Comparison of ENCODE assay signal across 9 mouse cellular contexts in the genomic region with DNA sequence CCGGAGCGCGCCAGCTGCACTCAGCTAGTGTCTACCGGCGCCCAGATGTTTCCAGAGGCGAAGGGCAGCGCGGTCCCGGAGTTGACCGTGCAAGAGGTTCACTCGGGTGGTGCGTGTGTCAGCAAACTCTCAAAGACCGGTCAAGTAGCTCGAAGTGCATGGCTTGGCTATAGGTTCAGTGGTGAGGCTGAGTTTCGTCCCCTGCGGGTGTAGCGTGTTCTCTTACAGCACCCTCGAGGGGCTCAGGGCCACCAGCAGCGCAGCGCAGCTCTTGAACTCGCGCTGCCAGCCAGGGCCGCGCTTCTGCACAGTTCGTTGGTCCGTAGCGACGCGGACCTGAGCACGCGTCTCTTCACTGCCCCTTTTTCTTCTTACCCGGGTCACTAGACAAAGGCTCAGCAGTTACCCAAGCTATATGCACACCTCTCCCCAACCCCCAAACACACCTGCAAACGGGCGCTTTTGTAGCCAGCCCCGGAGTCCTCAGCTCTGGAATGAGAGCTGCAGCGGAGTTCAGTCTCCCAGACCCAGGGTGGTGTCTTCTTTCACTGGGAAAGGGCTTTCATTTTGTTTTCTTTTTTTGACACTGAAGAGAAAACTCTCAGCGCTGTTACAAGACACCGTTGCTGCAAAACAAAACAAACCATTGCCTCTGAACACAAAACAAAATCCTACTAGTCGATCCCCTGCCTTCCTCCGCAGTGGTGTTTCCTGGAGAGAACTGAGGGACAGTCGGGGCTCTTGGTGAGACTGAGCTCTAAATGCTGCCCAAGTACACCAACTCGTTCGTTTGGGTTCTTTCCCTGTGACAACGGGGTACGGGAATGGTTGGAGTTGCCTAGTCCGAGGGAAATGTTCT. TPM values are rescaled to one million over a fixed set of nuclear protein-coding genes. Genes with fewer than 3 reads are reported as not detected.
DNase-seq lines count a peak whose midpoint lies in the region; ATAC-seq and TF ChIP-seq lines count a peak whose summit lies in the region.
"Had no signal": no experiment of that assay in that cellular context is flagged by ENCODE, and none has a peak within 500 bp of the region (broad histone marks: within the 10 kb centered on the region; RNA-seq: fewer than 3 reads in every experiment).

No protein-coding gene starts in this region.

- no peaks in the 10 kb centered on the region for H3K4me1 ChIP-seq in lung, adult 2 months (ENCODE audit: control insufficient read depth, insufficient read depth, low read length)
- peaks cover 34% of the 10 kb centered on the region for H3K4me1 ChIP-seq in forebrain, embryonic 15.5 days
- peaks cover 12% of the 10 kb centered on the region for H3K4me1 ChIP-seq in intestine, embryonic 16.5 days (ENCODE audit: control insufficient read depth, insufficient read depth, low read length)

- peak overlapping the region; percentile 69 for H3K4me3 ChIP-seq in lung, adult 2 months (replicated peaks; ENCODE audit: extremely low read depth, low read depth, low read length)
- H3K4me3 ChIP-seq in forebrain, embryonic 15.5 days: peak overlapping the region; percentile 54
- peak overlapping the region; percentile 77 for H3K4me3 ChIP-seq in intestine, embryonic 16.5 days (ENCODE audit: low read length)

- peaks cover 27% of the 10 kb centered on the region; the same call in 1 of the 2 replicates for H3K27me3 ChIP-seq in forebrain, embryonic 15.5 days
- H3K27me3 ChIP-seq in intestine, embryonic 16.5 days (replicated peaks; ENCODE audit: control insufficient read depth, insufficient read depth, low read length): peaks cover 18% of the 10 kb centered on the region

- ATAC-seq in forebrain, embryonic 15.5 days (replicated peaks): no peak
- ATAC-seq in intestine, embryonic 16.5 days: peak; percentile 14; the same call in 1 of the 2 replicates

- H3K4me2 ChIP-seq in forebrain, embryonic 15.5 days (replicated peaks): peak overlapping the region; percentile 91
- H3K4me2 ChIP-seq in intestine, embryonic 16.5 days (ENCODE audit: low read depth, low read length): peak overlapping the region; percentile 95

- WGBS in lung, adult 2 months: 2% methylated on average over 46 of the region's 46 CpGs
- under 1% methylated on average over 46 of the region's 46 CpGs for WGBS in forebrain, embryonic 15.5 days
- WGBS in intestine, embryonic 16.5 days: under 1% methylated on average over 46 of the region's 46 CpGs

- H3K9ac ChIP-seq in forebrain, embryonic 15.5 days (replicated peaks): peak overlapping the region; percentile 55
- peak overlapping the region; percentile 82 for H3K9ac ChIP-seq in intestine, embryonic 16.5 days (ENCODE audit: low read depth, low read length)

- H3K27ac ChIP-seq in forebrain, embryonic 15.5 days (replicated peaks): no peak overlapping the region
- H3K27ac ChIP-seq in intestine, embryonic 16.5 days (ENCODE audit: low read length): peak overlapping the region; percentile 45
- H3K27ac ChIP-seq: macrophage had no signal

- TF ChIP-seq POLR2A in lung, adult 2 months (IDR thresholded peaks at IDR 0.05; ENCODE audit: borderline replicate concordance, extremely low read depth, low read depth, low read length): no peak

- DNase-seq in lung, adult 2 months: peak; percentile 18
- DNase-seq in lung, adult 18-20 months: no peak
- DNase-seq in adipocyte (ENCODE audit: low spot score): peak; percentile 64
- DNase-seq in lung, postnatal 14 days: peak; percentile 11
- no peak for DNase-seq in B cell, adult 2 months
- DNase-seq in gastrocnemius, postnatal 10 days: no peak

- no peaks in the 10 kb centered on the region for H3K9me3 ChIP-seq in forebrain, embryonic 15.5 days
- no peaks in the 10 kb centered on the region for H3K9me3 ChIP-seq in intestine, embryonic 16.5 days (ENCODE audit: control insufficient read depth, low read length)

- no peaks in the 10 kb centered on the region for H3K36me3 ChIP-seq in forebrain, embryonic 15.5 days
- no peaks in the 10 kb centered on the region for H3K36me3 ChIP-seq in intestine, embryonic 16.5 days (ENCODE audit: control insufficient read depth, insufficient read depth, low read length)

- no peak for TF ChIP-seq CTCF in lung, adult 2 months (IDR thresholded peaks at IDR 0.05; ENCODE audit: insufficient read depth, low read length)

RNA-seq across cellular contexts. Expression of a gene that starts 0.9 kb away (rescaled TPM):
- polyA plus RNA-seq in lung, adult 2 months (2012; rRNA removed): 177 and 189 TPM in 2 replicates
- polyA plus RNA-seq in forebrain, embryonic 15.5 days (2015; fragmentation: Nextera tagmentation; extraction: Ambion mirVana): 58.6 and 62.7 TPM in 2 replicates
- 116 and 120 TPM in 2 replicates for polyA plus RNA-seq in intestine, embryonic 16.5 days (2015; fragmentation: Nextera tagmentation; extraction: Ambion mirVana)
- total RNA-seq in gastrocnemius, postnatal 10 days (2021): 100 to 1,000 TPM in 1 of 2 experiments, 10 to 100 TPM in 1; 69.8 to 106 TPM

Comparison
In these comparisons a context has a peak if more than half of its experiments do, and no peak if none do; other contexts are left out.
1. DNase-seq: peak in lung, adult 2 months (single experiment), adipocyte (single experiment) and lung, postnatal 14 days (single experiment); none in lung, adult 18-20 months (0 of 2), B cell, adult 2 months (0 of 2) and gastrocnemius, postnatal 10 days (single experiment).
2. Peak in every context shown above with its lines, with median percentiles within 50 percentile points of each other: H3K4me3 ChIP-seq.